Mouse (Mus musculus): ENCODE data around the gene Mtch2.
"Not testable (repeated sequence)": the region's sequence is repeated elsewhere in the genome, so short reads cannot be mapped to it uniquely, and the experiment has no call there.

Gene Mtch2

DNA sequence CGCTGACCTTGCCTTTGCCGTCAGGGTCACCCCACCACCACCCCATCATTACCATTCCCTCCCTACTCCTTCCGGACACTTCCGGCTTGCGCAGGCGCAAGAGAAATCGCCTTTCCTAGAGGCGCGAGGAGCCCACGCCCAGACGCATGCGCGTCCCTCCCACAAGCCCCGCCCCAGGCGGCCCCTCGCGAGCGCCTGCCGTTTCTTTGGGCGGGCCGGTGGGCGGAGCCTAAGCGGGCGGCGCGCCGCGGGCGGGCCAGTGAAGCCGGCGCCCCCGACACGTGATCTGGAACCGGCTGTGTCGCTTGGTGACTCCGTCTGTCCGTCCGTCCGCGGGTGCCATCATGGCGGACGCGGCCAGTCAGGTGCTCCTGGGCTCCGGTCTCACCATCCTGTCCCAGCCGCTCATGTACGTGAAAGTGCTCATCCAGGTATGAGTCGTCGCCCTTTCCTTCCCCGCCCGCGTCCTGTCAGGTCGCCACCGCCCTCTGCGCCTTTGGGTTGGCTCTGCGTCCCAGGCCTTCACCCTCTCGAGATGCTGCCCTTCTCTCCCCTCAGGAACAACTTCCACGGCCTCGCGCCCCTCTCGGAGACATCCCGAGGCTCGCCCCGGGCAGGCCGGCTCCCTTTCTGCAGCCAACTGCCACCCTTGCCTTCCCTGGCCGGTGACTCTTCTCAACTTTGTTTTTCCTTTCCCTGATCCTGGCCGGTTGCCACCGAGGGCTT is at the start of gene Mtch2:
Gene Mtch2 (plus strand): TSS at position 201 of the 726 bp plus-strand sequence.
- DNase-seq (ENCODE audit: extremely low read depth, insufficient read length, low spot score) = peak; percentile 98

DNA sequence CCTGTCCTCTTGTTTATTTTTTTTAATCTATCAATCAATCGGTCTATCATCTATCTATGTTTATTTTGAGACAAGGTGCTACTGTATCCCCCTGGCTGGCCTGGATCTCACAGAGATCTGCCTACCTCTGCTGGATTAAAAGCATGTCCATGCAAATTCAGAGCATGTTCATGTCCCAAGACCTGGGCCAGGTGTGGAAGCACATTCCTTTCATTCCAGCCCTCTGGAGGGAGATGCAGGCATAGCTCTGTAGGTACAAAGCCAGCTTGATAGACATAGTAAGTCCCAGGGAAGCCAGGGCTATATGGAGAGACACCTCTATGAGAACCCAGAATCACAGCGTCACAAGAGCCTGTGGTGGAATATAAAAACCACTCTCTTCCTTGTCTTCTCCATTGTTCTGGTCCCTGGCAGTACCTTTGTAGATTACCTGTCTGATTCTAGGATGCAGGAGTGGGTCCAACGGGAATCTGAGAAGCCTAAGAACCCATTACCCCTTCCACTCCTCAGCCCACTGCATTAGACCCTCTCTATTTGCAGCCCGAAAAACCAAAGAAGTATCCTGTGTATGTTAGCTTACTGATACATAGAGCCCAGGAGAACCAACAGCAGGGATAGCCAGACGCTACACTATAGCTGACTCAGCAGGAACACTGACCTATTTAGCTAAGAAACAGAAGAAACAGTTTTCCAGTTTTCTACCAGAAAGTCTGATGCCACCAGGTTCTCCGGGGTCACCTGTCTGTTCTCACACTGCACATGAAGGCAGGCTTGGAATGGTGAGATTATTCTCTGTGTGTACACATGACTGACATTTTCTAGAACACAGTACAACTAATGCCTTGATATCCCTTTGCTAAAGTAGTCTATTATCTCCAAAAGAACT is 38.5 kb upstream of the Mtch2 start:
- DNase-seq (ENCODE audit: extremely low read depth, insufficient read length, low spot score) = no peak

DNA sequence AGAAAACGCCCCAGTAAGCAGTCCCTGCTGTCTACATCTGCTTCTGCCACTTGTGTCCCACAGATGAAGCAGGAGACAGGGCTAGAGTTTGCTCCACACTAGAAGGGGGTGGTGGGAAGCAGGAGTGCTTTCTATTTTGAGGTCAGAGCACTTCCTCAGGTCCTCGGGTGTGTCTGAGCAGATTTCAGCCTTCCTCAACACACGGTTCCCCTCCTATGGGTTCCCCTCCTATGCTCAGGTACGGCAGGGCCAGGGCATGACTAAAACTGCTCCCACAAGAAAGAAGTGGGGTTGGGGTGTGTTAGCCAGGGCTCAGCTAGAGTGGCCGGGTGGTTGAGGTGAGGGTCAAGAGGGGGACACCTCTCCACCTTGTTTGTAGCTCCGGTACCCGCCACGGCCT is 36.2 kb upstream of the Mtch2 start:
- no peak for DNase-seq (ENCODE audit: extremely low read depth, insufficient read length, low spot score)

DNA sequence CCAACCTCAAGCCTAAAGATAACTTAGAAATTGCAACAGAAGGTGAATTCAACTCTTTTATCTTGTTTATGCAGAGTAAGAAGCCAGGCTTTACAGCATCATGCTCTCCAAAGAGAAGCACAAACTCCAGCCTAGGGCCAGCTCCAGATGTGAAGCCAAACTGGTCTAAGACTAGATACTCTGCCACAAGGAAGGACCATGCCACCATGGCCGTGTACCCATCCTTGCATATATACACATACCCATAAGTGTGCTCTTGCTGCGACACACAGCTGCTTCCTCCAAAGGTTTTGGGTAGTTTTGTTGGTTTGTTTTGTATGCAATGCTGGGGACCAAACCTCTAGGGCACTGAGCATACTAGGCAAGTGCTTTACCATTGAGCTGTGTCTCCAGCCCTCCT is 31.7 kb upstream of the Mtch2 start:
- DNase-seq (ENCODE audit: extremely low read depth, insufficient read length, low spot score) = no peak

DNA sequence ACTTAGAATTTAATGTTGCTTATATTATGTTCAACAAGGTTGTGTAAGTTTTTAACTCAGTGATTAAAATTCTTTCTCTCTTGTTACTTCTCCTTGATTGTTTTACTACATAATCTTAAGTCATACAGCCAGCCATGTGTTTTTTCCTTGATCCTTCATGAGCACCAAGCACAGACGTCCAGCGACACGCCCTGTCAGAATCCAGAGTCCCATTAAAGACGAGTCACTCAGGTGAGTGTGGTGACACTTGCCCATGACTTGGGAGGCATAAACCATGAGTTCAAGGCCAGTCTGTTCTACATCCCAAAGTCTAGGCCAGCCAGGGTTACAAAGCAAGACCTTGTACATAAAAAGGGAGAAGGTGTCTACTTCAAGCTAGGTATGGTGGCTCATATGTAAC is 30.8 kb upstream of the Mtch2 start:
- no peak for DNase-seq (ENCODE audit: extremely low read depth, insufficient read length, low spot score)

DNA sequence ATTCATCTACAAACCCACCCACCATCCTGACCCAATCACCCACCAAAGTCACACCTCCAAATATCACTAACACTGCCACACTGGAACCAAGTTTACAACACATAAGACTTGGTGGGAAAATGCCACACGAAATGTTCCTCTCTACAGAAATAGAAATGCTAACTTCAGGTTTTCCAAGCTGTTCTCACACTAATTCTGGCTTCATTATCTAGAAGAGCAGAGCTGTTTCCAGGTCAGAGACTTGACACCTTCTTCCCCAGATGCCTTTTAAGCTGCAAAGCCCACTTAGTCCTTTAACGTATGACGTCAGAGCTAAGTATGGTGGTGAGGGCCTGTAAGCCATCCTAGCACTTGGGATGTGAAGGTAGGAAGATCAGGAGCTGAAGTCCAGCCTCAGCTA is 28.2 kb upstream of the Mtch2 start:
- DNase-seq (ENCODE audit: extremely low read depth, insufficient read length, low spot score) = no peak

DNA sequence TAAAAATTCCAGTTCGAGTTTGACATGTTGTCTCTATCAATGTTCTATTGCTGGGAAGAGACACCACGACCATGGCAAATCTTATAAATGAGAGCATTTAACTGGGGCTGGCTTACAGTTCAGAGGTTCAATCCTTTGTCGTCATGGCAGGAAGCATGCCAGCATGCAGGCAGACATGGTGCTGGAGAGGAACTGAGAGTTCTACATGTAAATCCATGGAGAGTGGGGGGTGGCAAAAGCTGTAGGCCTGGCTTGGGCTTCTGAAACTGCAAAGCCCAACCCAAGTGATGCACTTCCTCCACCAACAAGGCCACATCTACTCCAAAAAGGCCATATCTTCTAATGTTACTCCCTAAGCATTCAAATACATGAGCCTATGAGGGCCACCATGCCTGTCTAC is 26.1 kb upstream of the Mtch2 start:
- DNase-seq (ENCODE audit: extremely low read depth, insufficient read length, low spot score) = no peak

DNA sequence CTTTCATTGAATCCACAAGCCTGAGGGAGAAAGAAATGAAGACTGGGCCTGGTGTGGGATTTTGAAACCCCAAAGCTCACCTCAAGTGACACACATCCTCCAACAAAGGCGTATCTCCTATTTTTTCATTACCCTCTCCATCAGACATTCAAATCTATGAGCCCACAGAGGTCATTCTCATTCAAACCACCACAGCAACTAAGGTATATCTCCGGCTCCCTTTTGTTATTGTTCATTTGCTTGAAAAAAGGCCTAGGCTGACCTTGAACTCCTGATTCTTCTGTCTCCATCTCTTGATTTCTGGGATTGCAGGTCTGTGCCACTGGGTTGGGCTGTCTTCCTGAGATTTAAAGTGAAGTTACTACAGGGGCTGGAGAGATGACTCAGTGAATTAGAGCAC is 24.0 kb upstream of the Mtch2 start:
- DNase-seq (ENCODE audit: extremely low read depth, insufficient read length, low spot score) = no peak

DNA sequence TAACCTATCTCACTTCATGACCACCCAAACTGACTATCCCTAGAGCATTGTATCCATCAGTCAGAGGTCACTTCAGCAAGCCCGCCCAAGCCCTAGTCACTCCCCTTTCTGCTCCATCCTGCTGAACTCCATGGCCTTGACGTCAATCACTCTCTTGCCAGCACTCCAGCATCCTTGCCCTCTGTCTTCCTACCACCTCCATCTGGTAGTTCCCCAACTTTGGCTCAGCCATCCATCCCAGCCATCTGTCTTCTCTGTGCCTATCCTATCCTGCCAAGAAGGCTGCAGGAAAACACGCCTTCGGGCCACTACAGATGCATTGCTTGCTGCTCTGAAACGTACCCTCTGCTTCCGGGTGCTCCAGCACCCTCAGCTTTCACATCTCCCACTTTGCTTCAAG is 23.2 kb upstream of the Mtch2 start:
- no peak for DNase-seq (ENCODE audit: extremely low read depth, insufficient read length, low spot score)

DNA sequence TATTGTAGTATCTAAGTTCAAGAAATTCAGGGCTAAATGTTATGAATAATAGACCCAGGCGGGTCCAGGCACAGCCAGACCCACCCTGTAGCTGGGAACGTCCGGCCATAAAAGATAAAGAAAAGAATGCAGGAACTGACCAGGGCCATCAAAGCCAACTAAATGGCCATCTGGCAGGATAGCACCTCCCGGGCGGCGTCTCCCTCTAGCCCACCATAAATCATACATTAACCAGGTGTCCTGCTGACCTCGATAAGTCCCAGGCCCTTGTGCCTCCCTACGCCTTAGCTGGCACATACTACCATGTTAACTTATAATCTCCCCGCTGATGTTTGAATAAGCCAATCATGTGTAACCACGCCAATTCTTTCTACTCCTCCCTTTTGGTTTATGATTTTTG is 22.4 kb upstream of the Mtch2 start:
- DNase-seq (ENCODE audit: extremely low read depth, insufficient read length, low spot score) = not testable (repeated sequence)

DNA sequence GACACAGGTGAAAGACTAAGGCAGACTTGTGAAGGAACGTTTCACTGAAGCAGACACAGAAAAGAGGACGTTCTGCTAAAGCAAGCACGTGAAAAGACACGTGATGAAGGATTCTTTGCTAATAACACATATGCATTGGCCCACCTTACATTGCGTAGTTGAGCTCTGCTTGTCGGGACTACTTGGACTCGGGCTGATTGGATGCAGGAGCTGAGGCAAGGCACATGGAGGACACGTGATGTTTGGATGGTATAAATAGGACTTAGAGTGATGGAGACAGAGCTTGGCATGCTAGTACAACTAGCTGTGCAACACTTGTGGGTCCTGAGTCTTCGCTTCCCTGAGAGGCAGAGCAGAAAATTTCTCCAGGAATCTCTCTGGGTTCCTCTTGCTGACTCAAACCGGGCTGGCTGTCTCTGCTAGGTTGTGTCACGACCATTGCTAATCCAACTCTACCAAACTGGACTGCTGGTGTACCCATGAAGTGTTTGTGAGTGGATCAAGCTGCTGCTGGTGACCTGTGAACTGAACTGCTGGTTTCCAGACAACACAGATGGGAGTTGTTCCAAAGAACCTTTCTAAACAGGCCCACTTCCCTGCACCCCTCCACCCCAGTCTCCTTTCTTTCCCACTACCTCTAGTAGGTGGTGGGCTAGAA is 21.3 kb upstream of the Mtch2 start:
- no peak for DNase-seq (ENCODE audit: extremely low read depth, insufficient read length, low spot score)

DNA sequence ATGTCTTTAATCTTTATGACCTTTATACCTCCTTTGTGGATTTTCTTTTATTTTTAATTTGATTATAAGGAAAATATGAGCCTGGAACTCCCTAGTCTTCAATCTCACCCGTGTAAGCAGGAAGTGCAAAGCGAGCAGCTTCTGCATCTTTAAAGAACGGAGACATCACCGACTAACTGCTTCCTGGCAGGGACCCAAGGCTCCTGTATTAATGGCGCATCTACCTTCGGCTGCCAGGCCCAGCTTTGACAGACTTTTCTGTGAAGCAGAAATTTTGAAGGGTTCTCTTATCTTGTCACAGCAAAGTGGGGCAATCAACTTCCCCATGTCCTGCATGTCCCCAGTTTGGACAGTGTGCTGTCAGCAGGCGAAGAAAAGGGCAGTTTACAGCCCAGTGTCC is 18.2 kb upstream of the Mtch2 start:
- DNase-seq (ENCODE audit: extremely low read depth, insufficient read length, low spot score) = no peak

DNA sequence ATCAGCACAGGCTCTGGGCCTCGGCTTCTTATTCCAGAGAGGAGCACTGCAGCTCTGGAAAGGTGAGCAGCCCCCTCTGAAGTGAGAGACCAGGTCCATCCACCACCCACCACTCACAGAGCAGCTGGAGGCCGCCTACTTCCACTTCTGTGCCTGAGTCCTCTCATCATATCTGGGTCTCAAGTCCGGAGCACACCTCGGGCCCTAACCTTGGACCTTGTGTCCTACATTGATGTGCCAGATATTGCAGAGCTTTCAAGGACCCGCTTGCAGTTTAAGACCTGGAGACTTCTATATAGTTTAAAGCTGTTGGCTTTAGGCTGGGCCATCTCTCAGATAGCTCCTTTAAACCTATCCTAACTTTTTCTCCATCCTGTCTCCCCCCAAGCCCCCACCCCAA is 13.5 kb upstream of the Mtch2 start:
- DNase-seq (ENCODE audit: extremely low read depth, insufficient read length, low spot score) = no peak

DNA sequence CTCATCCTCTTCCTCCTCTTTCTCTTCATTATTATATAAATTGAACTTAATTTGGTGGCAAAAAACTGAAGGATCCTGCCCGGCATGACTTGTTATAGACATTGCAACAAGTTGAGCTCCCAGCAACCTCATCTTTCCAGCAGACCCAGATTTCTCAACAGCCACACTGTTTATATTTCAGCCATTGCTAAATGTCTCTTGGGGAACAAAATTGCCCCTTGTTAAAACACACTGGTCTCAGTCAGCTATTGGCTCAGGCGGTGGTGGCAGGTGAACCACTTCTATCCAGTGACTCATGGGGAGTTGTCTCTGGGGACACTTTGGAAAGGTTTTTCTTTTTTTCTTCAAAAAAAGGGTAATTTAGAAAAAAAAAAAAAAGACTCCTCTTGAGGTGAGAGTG is 8.3 kb upstream of the Mtch2 start:
- DNase-seq (ENCODE audit: extremely low read depth, insufficient read length, low spot score) = no peak

DNA sequence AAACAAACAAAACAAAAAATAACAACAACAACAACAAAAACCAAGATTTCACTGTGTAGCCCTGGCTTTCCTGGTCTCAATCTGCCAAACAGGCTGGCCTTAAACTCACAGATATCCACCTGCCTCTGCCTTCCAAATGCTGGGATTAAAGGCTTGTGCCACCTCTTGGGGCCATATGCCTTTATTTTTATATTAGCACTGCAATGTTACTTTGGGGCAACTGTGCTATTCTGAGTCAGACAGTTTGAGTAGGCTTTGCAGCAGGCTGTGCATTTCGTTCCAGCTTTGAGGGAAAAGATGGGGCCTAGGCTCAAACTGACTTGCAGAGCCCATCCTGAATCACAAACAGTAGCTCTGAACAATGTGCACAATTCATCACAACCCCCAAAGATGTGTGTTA is 3.3 kb upstream of the Mtch2 start:
- DNase-seq (ENCODE audit: extremely low read depth, insufficient read length, low spot score) = no peak

DNA sequence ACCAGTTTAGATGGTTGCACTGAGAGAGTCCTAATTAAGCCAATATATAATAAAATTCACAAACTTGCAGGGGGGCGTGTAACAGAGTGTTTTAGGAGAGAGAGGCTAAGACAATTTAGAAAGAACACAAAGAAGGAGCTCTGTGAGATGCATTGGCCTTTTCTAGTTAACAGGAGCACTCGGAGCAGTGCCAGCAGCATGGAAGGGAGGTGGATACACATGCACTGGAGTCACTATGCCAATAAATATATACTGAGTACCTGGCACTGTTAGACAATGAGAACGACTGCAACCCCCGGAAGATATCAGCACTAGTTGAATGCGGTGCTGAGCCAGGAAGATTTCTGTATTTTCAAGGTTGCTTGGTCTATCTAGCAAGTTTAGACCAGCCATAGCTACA is 2.7 kb upstream of the Mtch2 start:
- DNase-seq (ENCODE audit: extremely low read depth, insufficient read length, low spot score) = no peak

DNA sequence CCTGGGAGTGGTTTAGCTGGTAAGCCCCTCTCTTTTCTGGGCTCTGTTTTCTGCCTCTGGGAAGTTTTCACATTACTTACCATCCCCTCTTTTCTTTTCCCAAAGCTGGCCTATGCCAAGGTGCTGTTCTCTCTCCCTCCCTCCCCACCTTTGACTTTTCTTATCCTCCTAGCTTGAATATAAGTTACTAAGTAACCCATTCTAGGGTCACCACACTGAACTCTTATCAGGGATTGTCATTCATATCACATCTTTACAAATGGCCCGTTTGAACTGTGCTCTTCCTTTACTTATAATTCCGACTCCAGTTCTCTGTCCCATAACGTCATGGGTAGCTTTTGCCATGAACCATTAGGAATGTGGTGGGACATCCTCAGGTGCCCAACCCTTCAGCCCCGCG is 1.7 kb upstream of the Mtch2 start:
- DNase-seq (ENCODE audit: extremely low read depth, insufficient read length, low spot score) = no peak

DNA sequence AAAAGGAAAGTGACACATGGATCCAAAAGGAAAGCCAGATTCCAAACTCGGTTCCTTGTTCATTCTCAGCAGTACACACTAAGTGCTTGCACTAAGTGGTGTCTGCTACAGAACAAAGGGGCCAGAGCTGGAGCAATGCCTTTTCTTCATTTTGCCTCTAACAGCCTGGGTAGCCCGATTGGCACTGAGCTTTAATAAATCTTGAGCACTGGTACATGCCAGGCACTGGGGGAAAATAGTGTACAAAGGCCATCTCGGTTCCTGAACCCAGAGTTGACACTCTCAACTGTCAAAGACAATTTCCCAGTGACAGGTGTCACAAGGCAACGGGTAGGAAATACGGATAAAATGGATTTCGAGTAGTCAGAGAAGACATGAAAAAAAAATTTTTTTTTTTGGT is 784 bp upstream of the Mtch2 start:
- no peak for DNase-seq (ENCODE audit: extremely low read depth, insufficient read length, low spot score)

DNA sequence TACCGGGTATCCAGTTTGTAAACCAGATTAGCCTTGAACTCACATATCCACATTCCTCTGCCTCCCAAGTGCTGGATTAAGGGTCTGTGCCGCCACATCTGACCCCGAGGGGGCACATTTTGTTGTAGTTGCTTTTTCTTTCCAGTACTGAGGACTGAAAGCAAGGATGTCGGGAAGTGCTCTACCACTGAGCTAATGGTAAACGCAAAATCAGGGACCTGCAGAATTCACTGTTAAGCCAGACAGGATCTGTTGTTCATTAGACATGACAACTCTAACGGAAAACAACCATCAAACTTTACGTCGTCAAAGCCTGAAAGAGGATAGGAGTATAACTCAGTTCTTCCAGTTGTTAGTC is 379 bp upstream of the Mtch2 start:
- DNase-seq (ENCODE audit: extremely low read depth, insufficient read length, low spot score) = no peak

DNA sequence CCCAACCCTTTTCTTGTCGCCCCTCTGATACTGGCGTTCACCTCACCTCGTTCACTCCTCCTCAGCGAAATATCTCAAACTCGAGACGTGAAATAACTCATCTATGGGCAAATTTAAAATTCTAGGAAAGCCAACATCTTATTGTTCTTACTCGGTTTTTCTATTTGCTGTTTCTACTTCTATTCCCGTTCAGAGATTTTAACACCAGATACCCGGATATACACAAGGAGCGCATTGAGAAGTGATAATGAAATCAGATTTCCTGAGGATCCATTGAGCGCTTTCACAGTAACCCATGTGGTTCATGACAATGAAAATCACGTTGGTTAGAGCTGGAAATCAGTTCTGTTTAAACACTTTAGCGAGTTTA is 711 bp downstream of the Mtch2 start:
- DNase-seq (ENCODE audit: extremely low read depth, insufficient read length, low spot score) = no peak

DNA sequence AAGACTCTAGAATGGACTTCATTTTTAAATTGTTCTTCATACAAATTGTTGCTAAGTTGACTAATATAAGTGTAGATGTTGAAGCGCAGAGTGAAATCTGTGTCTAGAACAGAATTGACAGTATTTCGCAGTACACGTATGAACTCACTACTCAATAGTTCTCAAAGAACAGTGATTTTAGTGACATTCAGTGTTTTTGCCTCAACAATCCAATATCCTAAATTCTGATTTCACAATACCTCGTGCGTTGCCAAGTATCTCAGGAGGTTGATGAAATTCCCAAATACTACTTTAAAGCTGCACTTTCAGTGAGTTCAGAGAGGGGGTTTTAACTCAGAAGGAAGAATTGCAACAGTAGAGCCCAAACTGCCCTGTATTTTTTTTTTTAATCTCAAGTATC is 1.4 kb downstream of the Mtch2 start:
- DNase-seq (ENCODE audit: extremely low read depth, insufficient read length, low spot score) = no peak

DNA sequence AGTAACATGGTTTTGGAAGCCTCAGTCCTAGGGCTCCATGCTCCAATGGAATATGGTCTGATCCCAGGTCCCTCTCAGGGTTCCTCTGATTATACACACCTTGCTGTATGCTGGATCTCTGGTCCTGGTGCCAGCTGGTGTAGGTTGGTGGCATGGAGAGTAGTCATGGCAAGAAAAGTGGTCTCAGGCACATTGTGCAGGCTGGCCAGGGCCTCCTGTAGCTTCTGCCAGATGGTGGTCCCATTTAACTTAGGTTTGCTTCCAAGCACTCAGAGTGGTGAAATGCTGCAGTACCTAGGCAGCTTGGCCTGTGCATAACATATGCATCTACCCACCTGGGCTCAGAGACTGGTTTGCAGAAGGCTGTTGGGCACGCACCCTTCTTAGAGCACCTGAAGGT is 3.4 kb downstream of the Mtch2 start:
- DNase-seq (ENCODE audit: extremely low read depth, insufficient read length, low spot score) = no peak

Data from 3134 (cell line).